Mouse (Mus musculus): ENCODE data around the gene 4931422A03Rik. TPM values are rescaled to one million over a fixed set of nuclear protein-coding genes. Genes with fewer than 3 reads are reported as not detected.

Gene 4931422A03Rik
- polyA plus RNA-seq, 2 experiments = 2.3 TPM; not detected in 1

- no peak for ATAC-seq (ENCODE audit: low FRiP score, low read depth)
- Histone ChIP-seq H3K27ac (replicated peaks; ENCODE audit: low read depth, low read length) (no peak overlapping the region), H3K9me3 (ENCODE audit: control insufficient read depth, low read length) (no peaks in the 10 kb centered on the region), H3K4me3 (replicated peaks; ENCODE audit: low read length) (no peak overlapping the region), H3K4me2 (replicated peaks; ENCODE audit: low read depth, low read length, severe bottlenecking) (no peak overlapping the region), H3K36me3 (ENCODE audit: control insufficient read depth, insufficient read depth, low read length) (no peaks in the 10 kb centered on the region), H3K9ac (ENCODE audit: low read depth, low read length, severe bottlenecking) (no peak overlapping the region), H3K4me1 (ENCODE audit: control insufficient read depth, insufficient read depth, low read length) (no peaks in the 10 kb centered on the region), H3K27me3 (ENCODE audit: control insufficient read depth, insufficient read depth, low read length) (no peaks in the 10 kb centered on the region)
- TF ChIP-seq POLR2A (IDR thresholded peaks at IDR 0.05; ENCODE audit: borderline replicate concordance, extremely low read depth, insufficient read depth, insufficient read length) = no peak
- 72% methylated on average over 5 of the region's 5 CpGs for WGBS
- no peak for DNase-seq (ENCODE audit: low spot score)
These were observed 82.5 kb downstream of the 4931422A03Rik start for GRCm38 (mm10) chr2:103945571-103946092.

- DNase-seq (ENCODE audit: low spot score) (no peak), ATAC-seq (ENCODE audit: low FRiP score, low read depth) (no peak)
- H3K36me3 ChIP-seq (ENCODE audit: control insufficient read depth, insufficient read depth, low read length) = no peaks in the 10 kb centered on the region
- H3K9me3 ChIP-seq (ENCODE audit: control insufficient read depth, low read length) = no peaks in the 10 kb centered on the region
- no peak for TF ChIP-seq POLR2A (IDR thresholded peaks at IDR 0.05; ENCODE audit: borderline replicate concordance, extremely low read depth, insufficient read depth, insufficient read length)
- no peaks in the 10 kb centered on the region for H3K27me3 ChIP-seq (ENCODE audit: control insufficient read depth, insufficient read depth, low read length)
- no peak overlapping the region for H3K27ac ChIP-seq (replicated peaks; ENCODE audit: low read depth, low read length)
- no peak overlapping the region for H3K4me2 ChIP-seq (replicated peaks; ENCODE audit: low read depth, low read length, severe bottlenecking)
- H3K4me1 ChIP-seq (ENCODE audit: control insufficient read depth, insufficient read depth, low read length) = no peaks in the 10 kb centered on the region
- no peak overlapping the region for H3K9ac ChIP-seq (ENCODE audit: low read depth, low read length, severe bottlenecking)
- 94% methylated on average over 2 of the region's 2 CpGs for WGBS
- H3K4me3 ChIP-seq (replicated peaks; ENCODE audit: low read length) = no peak overlapping the region
These were observed 83.3 kb downstream of the 4931422A03Rik start for GRCm38 (mm10) chr2:103944859-103945258.

- Histone ChIP-seq H3K4me3 (replicated peaks; ENCODE audit: low read length) (no peak overlapping the region), H3K9ac (ENCODE audit: low read depth, low read length, severe bottlenecking) (no peak overlapping the region), H3K36me3 (ENCODE audit: control insufficient read depth, insufficient read depth, low read length) (no peaks in the 10 kb centered on the region), H3K27me3 (ENCODE audit: control insufficient read depth, insufficient read depth, low read length) (no peaks in the 10 kb centered on the region), H3K4me1 (ENCODE audit: control insufficient read depth, insufficient read depth, low read length) (no peaks in the 10 kb centered on the region), H3K9me3 (ENCODE audit: control insufficient read depth, low read length) (no peaks in the 10 kb centered on the region), H3K4me2 (replicated peaks; ENCODE audit: low read depth, low read length, severe bottlenecking) (no peak overlapping the region), H3K27ac (replicated peaks; ENCODE audit: low read depth, low read length) (no peak overlapping the region)
- DNase-seq (ENCODE audit: low spot score) (no peak), ATAC-seq (ENCODE audit: low FRiP score, low read depth) (no peak)
- no peak for TF ChIP-seq POLR2A (IDR thresholded peaks at IDR 0.05; ENCODE audit: borderline replicate concordance, extremely low read depth, insufficient read depth, insufficient read length)
- WGBS = 64% methylated on average over 3 of the region's 3 CpGs
These were observed 87.1 kb downstream of the 4931422A03Rik start for GRCm38 (mm10) chr2:103941085-103941484.

- Histone ChIP-seq H3K27me3 (ENCODE audit: control insufficient read depth, insufficient read depth, low read length) (no peaks in the 10 kb centered on the region), H3K4me1 (ENCODE audit: control insufficient read depth, insufficient read depth, low read length) (no peaks in the 10 kb centered on the region), H3K4me2 (replicated peaks; ENCODE audit: low read depth, low read length, severe bottlenecking) (no peak overlapping the region), H3K36me3 (ENCODE audit: control insufficient read depth, insufficient read depth, low read length) (no peaks in the 10 kb centered on the region), H3K9ac (ENCODE audit: low read depth, low read length, severe bottlenecking) (no peak overlapping the region), H3K9me3 (ENCODE audit: control insufficient read depth, low read length) (no peaks in the 10 kb centered on the region), H3K4me3 (replicated peaks; ENCODE audit: low read length) (no peak overlapping the region), H3K27ac (replicated peaks; ENCODE audit: low read depth, low read length) (no peak overlapping the region)
- no peak for TF ChIP-seq POLR2A (IDR thresholded peaks at IDR 0.05; ENCODE audit: borderline replicate concordance, extremely low read depth, insufficient read depth, insufficient read length)
- ATAC-seq (ENCODE audit: low FRiP score, low read depth) (no peak), DNase-seq (ENCODE audit: low spot score) (no peak)
These were observed 89.2 kb downstream of the 4931422A03Rik start for GRCm38 (mm10) chr2:103939003-103939402.

- Histone ChIP-seq H3K4me3 (replicated peaks; ENCODE audit: low read length) (no peak overlapping the region), H3K36me3 (ENCODE audit: control insufficient read depth, insufficient read depth, low read length) (no peaks in the 10 kb centered on the region), H3K9me3 (ENCODE audit: control insufficient read depth, low read length) (no peaks in the 10 kb centered on the region), H3K27me3 (ENCODE audit: control insufficient read depth, insufficient read depth, low read length) (no peaks in the 10 kb centered on the region), H3K4me1 (ENCODE audit: control insufficient read depth, insufficient read depth, low read length) (no peaks in the 10 kb centered on the region), H3K4me2 (replicated peaks; ENCODE audit: low read depth, low read length, severe bottlenecking) (no peak overlapping the region), H3K27ac (replicated peaks; ENCODE audit: low read depth, low read length) (no peak overlapping the region), H3K9ac (ENCODE audit: low read depth, low read length, severe bottlenecking) (no peak overlapping the region)
- 82% methylated on average over 1 of the region's 1 CpGs for WGBS
- TF ChIP-seq POLR2A (IDR thresholded peaks at IDR 0.05; ENCODE audit: borderline replicate concordance, extremely low read depth, insufficient read depth, insufficient read length) = no peak
- DNase-seq (ENCODE audit: low spot score) (no peak), ATAC-seq (ENCODE audit: low FRiP score, low read depth) (no peak)
These were observed 89.6 kb downstream of the 4931422A03Rik start for GRCm38 (mm10) chr2:103938573-103938972.

- Histone ChIP-seq H3K4me1 (ENCODE audit: control insufficient read depth, insufficient read depth, low read length) (no peaks in the 10 kb centered on the region), H3K9ac (ENCODE audit: low read depth, low read length, severe bottlenecking) (no peak overlapping the region), H3K36me3 (ENCODE audit: control insufficient read depth, insufficient read depth, low read length) (no peaks in the 10 kb centered on the region), H3K9me3 (ENCODE audit: control insufficient read depth, low read length) (no peaks in the 10 kb centered on the region), H3K4me3 (replicated peaks; ENCODE audit: low read length) (no peak overlapping the region), H3K4me2 (replicated peaks; ENCODE audit: low read depth, low read length, severe bottlenecking) (no peak overlapping the region), H3K27me3 (ENCODE audit: control insufficient read depth, insufficient read depth, low read length) (no peaks in the 10 kb centered on the region), H3K27ac (replicated peaks; ENCODE audit: low read depth, low read length) (no peak overlapping the region)
- ATAC-seq (ENCODE audit: low FRiP score, low read depth) = no peak
- no peak for TF ChIP-seq POLR2A (IDR thresholded peaks at IDR 0.05; ENCODE audit: borderline replicate concordance, extremely low read depth, insufficient read depth, insufficient read length)
- 67% methylated on average over 2 of the region's 2 CpGs for WGBS
- no peak for DNase-seq (ENCODE audit: low spot score)
These were observed 90.5 kb downstream of the 4931422A03Rik start for GRCm38 (mm10) chr2:103937670-103938069.
